Mouse (Mus musculus) midbrain, postnatal 0 days (tissue): ENCODE measurements around the gene Eif4b. TPM values are rescaled to one million over a fixed set of nuclear protein-coding genes. Genes with fewer than 3 reads are reported as not detected.

Source experiments
- ATAC-seq: fragments of 200-750 bp; cut with Nextera tagmentation; 2 replicates; pipeline ENCODE4 v1.8.0; 2017; ENCODE audit warnings: moderate number of reproducible peaks, mild to moderate bottlenecking, moderate TSS enrichment, moderate library complexity; ENCODE audit not compliant: low FRiP score
- DNase-seq: peaks from one replicate; pipeline ENCODE4 v3.0.0-alpha.2; 2015; ENCODE audit warnings: low spot score
- H3K27ac ChIP-seq: fragments of 300-500 bp; sonication (generic); 2 replicates; pipeline ENCODE4 v1.5.1; 2014; ENCODE audit warnings: low read depth, mild to moderate bottlenecking, low read length, mixed read lengths
- H3K27me3 ChIP-seq: fragments of 300-500 bp; sonication (generic); 2 replicates; pipeline ENCODE4 v1.6.1; 2014; ENCODE audit warnings: low read length, control low read depth, mixed read lengths; ENCODE audit not compliant: insufficient read depth
- H3K36me3 ChIP-seq: fragments of 300-500 bp; sonication (generic); 2 replicates; pipeline ENCODE4 v1.6.1; 2014; ENCODE audit warnings: low read length, control low read depth, mixed read lengths; ENCODE audit not compliant: insufficient read depth
- H3K4me1 ChIP-seq: fragments of 300-500 bp; sonication (generic); 2 replicates; pipeline ENCODE4 v1.6.1; 2014; ENCODE audit warnings: mild to moderate bottlenecking, control low read depth, antibody characterized with exemption, low read length, mixed read lengths; ENCODE audit not compliant: insufficient read depth
- H3K4me2 ChIP-seq: fragments of 300-500 bp; sonication (generic); 2 replicates; pipeline ENCODE4 v1.6.1; 2014; ENCODE audit warnings: low read depth, mild to moderate bottlenecking, low read length, mixed read lengths; ENCODE audit not compliant: poor library complexity, severe bottlenecking
- H3K4me3 ChIP-seq: fragments of 300-500 bp; sonication (generic); 2 replicates; pipeline ENCODE4 v1.5.1; 2014; ENCODE audit warnings: low read depth, mild to moderate bottlenecking, low read length, moderate library complexity
- H3K9ac ChIP-seq: fragments of 300-500 bp; sonication (generic); replicated peaks from 2 replicates; pipeline ENCODE4 v1.6.1; 2014; ENCODE audit warnings: mild to moderate bottlenecking, low read length, moderate library complexity, mixed read lengths; ENCODE audit not compliant: poor library complexity, severe bottlenecking
- H3K9me3 ChIP-seq: fragments of 300-500 bp; sonication (generic); 2 replicates; pipeline ENCODE4 v1.6.1; 2016; ENCODE audit warnings: low read length, control low read depth
- CTCF ChIP-seq: IDR thresholded peaks from 2 replicates; pipeline ENCODE4 v1.5.1; 2016; ENCODE audit warnings: antibody characterized with exemption, mild to moderate bottlenecking
- WGBS: fragments of 180-500 bp; shearing (Covaris S2); extraction: QIAGEN DNeasy Blood & Tissue Kit; methylation state at CpG from one replicate; pipeline ENCODE4 v1.1.7; 2014; 5-methylcytosine and 5-hydroxymethylcytosine counted together
- polyA plus RNA-seq: library from polyadenylated mRNA; unstranded; fragments of >200 nt; fragmentation: Nextera tagmentation; extraction: Ambion mirVana; gene quantifications from 2 replicates; pipeline ENCODE4 v1.2.1, GENCODE M21; 2015
- total RNA-seq: library from RNA; depleted of rRNA; stranded (reverse); fragments of >200 nt; gene quantifications from 2 replicates; pipeline ENCODE4 v1.2.3, GENCODE M21; 2014; rRNA removed

The Eif4b gene
- total and polyA plus RNA-seq, 2 experiments from 2014 or later: 68.2 to 161 TPM

- Histone ChIP-seq H3K9ac (no peak overlapping the region), H3K36me3 (no peaks in the 10 kb centered on the region), H3K9me3 (no peaks in the 10 kb centered on the region), H3K27me3 (peaks cover 26% of the 10 kb centered on the region), H3K4me2 (no peak overlapping the region), H3K4me1 (no peaks in the 10 kb centered on the region), H3K4me3 (no peak overlapping the region), H3K27ac (no peak overlapping the region)
- ATAC-seq (no peak), DNase-seq (no peak)
- TF ChIP-seq CTCF: no peak
- 51% methylated on average over 23 of the region's 23 CpGs for WGBS
These were observed 69.6 kb downstream of the Eif4b start for GRCm38 (mm10) chr15:102142914-102143912.

GRCm38 (mm10) chr15:102144274-102144711 lies 70.7 kb downstream of the Eif4b start, which contains the start of gene Igfbp6:
Gene Igfbp6 (plus strand): TSS chr15:102144362.
- no peak within 1 kb of the TSS for H3K4me3 ChIP-seq
- no peak within 1 kb of the TSS for H3K9ac ChIP-seq

GRCm38 (mm10) chr15:102144726-102145125 lies 71.2 kb downstream of the Eif4b start:
- H3K4me2 ChIP-seq: peak overlapping the region; percentile 21; the same call in 1 of the 2 replicates
- H3K9ac ChIP-seq: no peak overlapping the region
- peaks cover 26% of the 10 kb centered on the region for H3K27me3 ChIP-seq
- H3K4me1 ChIP-seq: no peaks in the 10 kb centered on the region
- 15% methylated on average over 19 of the region's 19 CpGs for WGBS
- TF ChIP-seq CTCF: no peak
- no peak overlapping the region for H3K4me3 ChIP-seq
- ATAC-seq: no peak
- no peak for DNase-seq
- H3K27ac ChIP-seq: no peak overlapping the region
- H3K9me3 ChIP-seq: no peaks in the 10 kb centered on the region
- no peaks in the 10 kb centered on the region for H3K36me3 ChIP-seq

More at GRCm38 (mm10) chr15:102144274-102144711, 70.7 kb downstream of the Eif4b start, which contains the start of gene Igfbp6:
- DNase-seq (no peak), ATAC-seq (no peak)
- 9% methylated on average over 22 of the region's 22 CpGs for WGBS
- peak within 1 kb of the TSS; percentile 21; the same call in 1 of the 2 replicates for H3K4me2 ChIP-seq
- TF ChIP-seq CTCF: no peak
- H3K9me3 ChIP-seq: no peaks in the 10 kb centered on the region
- H3K4me1 ChIP-seq: no peaks in the 10 kb centered on the region
- H3K36me3 ChIP-seq: no peaks in the 10 kb centered on the region
- H3K27ac ChIP-seq: no peak within 1 kb of the TSS
- H3K27me3 ChIP-seq: peaks cover 26% of the 10 kb centered on the region

- Histone ChIP-seq H3K36me3 (no peaks in the 10 kb centered on the region), H3K4me2 (no peak overlapping the region), H3K4me1 (no peaks in the 10 kb centered on the region), H3K27me3 (peaks cover 26% of the 10 kb centered on the region), H3K9me3 (no peaks in the 10 kb centered on the region), H3K27ac (no peak overlapping the region), H3K9ac (no peak overlapping the region), H3K4me3 (no peak overlapping the region)
- DNase-seq (no peak), ATAC-seq (no peak)
- WGBS: 85% methylated on average over 10 of the region's 10 CpGs
- TF ChIP-seq CTCF: no peak
These were observed 71.8 kb downstream of the Eif4b start for GRCm38 (mm10) chr15:102145330-102145729.

- peaks cover 26% of the 10 kb centered on the region for H3K27me3 ChIP-seq
- 93% methylated on average over 5 of the region's 5 CpGs for WGBS
- H3K4me3 ChIP-seq: no peak overlapping the region
- no peak overlapping the region for H3K27ac ChIP-seq
- no peak for TF ChIP-seq CTCF
- no peaks in the 10 kb centered on the region for H3K9me3 ChIP-seq
- H3K9ac ChIP-seq: no peak overlapping the region
- no peaks in the 10 kb centered on the region for H3K36me3 ChIP-seq
- DNase-seq (no peak), ATAC-seq (no peak)
- H3K4me2 ChIP-seq: no peak overlapping the region
- H3K4me1 ChIP-seq: no peaks in the 10 kb centered on the region
These were observed 72.5 kb downstream of the Eif4b start for GRCm38 (mm10) chr15:102146089-102146488.

Other genes with a start within 250 kb of the Eif4b start
- gene Krt1, start 223.0 kb upstream of the Eif4b start, total RNA-seq: 18.3 and 45.5 TPM in 2 replicates
- gene Krt1, start 223.0 kb upstream of the Eif4b start, polyA plus RNA-seq: 20.0 and 22.7 TPM in 2 replicates
- gene Krt77, start 204.1 kb upstream of the Eif4b start, total RNA-seq: 1.2 and 1.4 TPM in 2 replicates
- 1.5 and 1.6 TPM in 2 replicates for gene Krt77, start 204.1 kb upstream of the Eif4b start, polyA plus RNA-seq
- gene Krt76, start 180.9 kb upstream of the Eif4b start, total RNA-seq: not detected in 2 replicates
- gene Krt76, start 180.9 kb upstream of the Eif4b start, polyA plus RNA-seq: not detected in 2 replicates
- gene Krt4, start 149.0 kb upstream of the Eif4b start, total RNA-seq: 0.38 TPM in 1 of 2 replicates, not detected in the other
- gene Krt4, start 149.0 kb upstream of the Eif4b start, polyA plus RNA-seq: not detected in 2 replicates
- gene Krt79, start 133.4 kb upstream of the Eif4b start, total RNA-seq: 2.3 TPM in 1 of 2 replicates, not detected in the other
- 0.15 and 0.28 TPM in 2 replicates for gene Krt79, start 133.4 kb upstream of the Eif4b start, polyA plus RNA-seq
- 0.49 TPM in 1 of 2 replicates, not detected in the other for gene Krt78, start 119.5 kb upstream of the Eif4b start, total RNA-seq
- gene Krt78, start 119.5 kb upstream of the Eif4b start, polyA plus RNA-seq: not detected in 2 replicates
- gene Krt8, start 69.3 kb upstream of the Eif4b start, total RNA-seq: 0.61 and 1.6 TPM in 2 replicates
- gene Krt8, start 69.3 kb upstream of the Eif4b start, polyA plus RNA-seq: 0.60 and 0.63 TPM in 2 replicates
- 0.99 and 1.7 TPM in 2 replicates for gene Krt18, start 45.6 kb upstream of the Eif4b start, total RNA-seq
- 1.8 and 2.1 TPM in 2 replicates for gene Krt18, start 45.6 kb upstream of the Eif4b start, polyA plus RNA-seq
- 18.1 and 20.4 TPM in 2 replicates for gene Tns2, start 26.6 kb downstream of the Eif4b start, total RNA-seq
- 5.1 and 6.3 TPM in 2 replicates for gene Tns2, start 26.6 kb downstream of the Eif4b start, polyA plus RNA-seq
- gene Spryd3, start 62.5 kb downstream of the Eif4b start, total RNA-seq: 120 and 134 TPM in 2 replicates
- 118 and 120 TPM in 2 replicates for gene Spryd3, start 62.5 kb downstream of the Eif4b start, polyA plus RNA-seq
- 11.9 and 13.6 TPM in 2 replicates for gene Igfbp6, start 70.6 kb downstream of the Eif4b start, total RNA-seq
- gene Igfbp6, start 70.6 kb downstream of the Eif4b start, polyA plus RNA-seq: 9.9 and 12.7 TPM in 2 replicates
- 0.61 TPM in 1 of 2 replicates, not detected in the other for gene Soat2, start 76.8 kb downstream of the Eif4b start, total RNA-seq
- gene Soat2, start 76.8 kb downstream of the Eif4b start, polyA plus RNA-seq: 0.06 and 0.12 TPM in 2 replicates
- 42.9 and 57.7 TPM in 2 replicates for gene Zfp740, start 129.5 kb downstream of the Eif4b start, total RNA-seq
- gene Zfp740, start 129.5 kb downstream of the Eif4b start, polyA plus RNA-seq: 25.1 and 27.6 TPM in 2 replicates
- 30.3 and 47.5 TPM in 2 replicates for gene Csad, start 131.0 kb downstream of the Eif4b start, total RNA-seq
- 32.8 and 34.6 TPM in 2 replicates for gene Csad, start 131.0 kb downstream of the Eif4b start, polyA plus RNA-seq
- gene Itgb7, start 158.2 kb downstream of the Eif4b start, total RNA-seq: 0.88 and 1.5 TPM in 2 replicates
- gene Itgb7, start 158.2 kb downstream of the Eif4b start, polyA plus RNA-seq: 1.1 and 1.2 TPM in 2 replicates
- 4.4 and 12.6 TPM in 2 replicates for gene Rarg, start 183.7 kb downstream of the Eif4b start, total RNA-seq
- gene Rarg, start 183.7 kb downstream of the Eif4b start, polyA plus RNA-seq: 3.9 and 4.2 TPM in 2 replicates
- gene Gm9918, start 196.8 kb downstream of the Eif4b start, total RNA-seq: not detected in 2 replicates
- gene Gm9918, start 196.8 kb downstream of the Eif4b start, polyA plus RNA-seq: not detected in 2 replicates
- 43.3 and 59.3 TPM in 2 replicates for gene Mfsd5, start 205.7 kb downstream of the Eif4b start, total RNA-seq
- gene Mfsd5, start 205.7 kb downstream of the Eif4b start, polyA plus RNA-seq: 63.5 and 67.3 TPM in 2 replicates
- 2.7 and 4.5 TPM in 2 replicates for gene Espl1, start 222.5 kb downstream of the Eif4b start, total RNA-seq
- 1.7 and 2.7 TPM in 2 replicates for gene Espl1, start 222.5 kb downstream of the Eif4b start, polyA plus RNA-seq